Mouse (Mus musculus): ENCODE data around the gene Tnni3. TPM values are rescaled to one million over a fixed set of nuclear protein-coding genes. Genes with fewer than 3 reads are reported as not detected.
"Not testable (repeated sequence)": the region's sequence is repeated elsewhere in the genome, so short reads cannot be mapped to it uniquely, and the experiment has no call there.

The Tnni3 gene
- 2.1 and 3.5 TPM in 2 replicates for polyA plus RNA-seq (2014; fragmentation: Nextera tagmentation; extraction: Ambion mirVana)

- H3K4me1 ChIP-seq (ENCODE audit: control insufficient read depth, insufficient read depth, low read length); H3K27ac ChIP-seq (ENCODE audit: low read depth, low read length); H3K36me3 ChIP-seq (ENCODE audit: control insufficient read depth, insufficient read depth, low read length); H3K4me2 ChIP-seq (ENCODE audit: low read depth); H3K9me3 ChIP-seq (ENCODE audit: control insufficient read depth, low read length); H3K4me3 ChIP-seq (ENCODE audit: low read depth, low read length); H3K27me3 ChIP-seq (ENCODE audit: control insufficient read depth, insufficient read depth, low read length); H3K9ac ChIP-seq (ENCODE audit: low read length): not testable (repeated sequence)
- WGBS, result 69% methylated on average over 15 of the region's 15 CpGs
- ATAC-seq (ENCODE audit: insufficient read depth, low FRiP score, low TSS enrichment), result 0 out of 2 replicates have a peak, but pooled peaks have one; percentile 17
- DNase-seq (ENCODE audit: low spot score), result peak; percentile 76
Observed at GRCm38 (mm10) chr7:4524212-4524922, at the start of gene Tnni3. TSS of gene Tnni3 (minus strand) at chr7:4524229.

- not testable (repeated sequence) for H3K4me2 ChIP-seq (ENCODE audit: low read depth); H3K4me1 ChIP-seq (ENCODE audit: control insufficient read depth, insufficient read depth, low read length); DNase-seq (ENCODE audit: low spot score); H3K27me3 ChIP-seq (ENCODE audit: control insufficient read depth, insufficient read depth, low read length); H3K4me3 ChIP-seq (ENCODE audit: low read depth, low read length); H3K9ac ChIP-seq (ENCODE audit: low read length); H3K27ac ChIP-seq (ENCODE audit: low read depth, low read length); H3K36me3 ChIP-seq (ENCODE audit: control insufficient read depth, insufficient read depth, low read length); ATAC-seq (ENCODE audit: insufficient read depth, low FRiP score, low TSS enrichment); H3K9me3 ChIP-seq (ENCODE audit: control insufficient read depth, low read length)
- 61% methylated on average over 2 of the region's 2 CpGs for WGBS
Observed at GRCm38 (mm10) chr7:4572361-4572760, 48.3 kb upstream of the Tnni3 start.

- no peak for DNase-seq (ENCODE audit: low spot score)
- no peak overlapping the region for H3K27ac ChIP-seq (ENCODE audit: low read depth, low read length)
- H3K4me3 ChIP-seq (ENCODE audit: low read depth, low read length), result no peak overlapping the region
- no peaks in the 10 kb centered on the region for H3K4me1 ChIP-seq (ENCODE audit: control insufficient read depth, insufficient read depth, low read length)
- no peak overlapping the region for H3K9ac ChIP-seq (ENCODE audit: low read length)
- no peaks in the 10 kb centered on the region for H3K27me3 ChIP-seq (ENCODE audit: control insufficient read depth, insufficient read depth, low read length)
- no peak for ATAC-seq (ENCODE audit: insufficient read depth, low FRiP score, low TSS enrichment)
- WGBS, result 89% methylated on average over 3 of the region's 3 CpGs
- no peaks in the 10 kb centered on the region for H3K36me3 ChIP-seq (ENCODE audit: control insufficient read depth, insufficient read depth, low read length)
- H3K4me2 ChIP-seq (ENCODE audit: low read depth), result no peak overlapping the region
- H3K9me3 ChIP-seq (ENCODE audit: control insufficient read depth, low read length), result no peaks in the 10 kb centered on the region
Observed at GRCm38 (mm10) chr7:4562660-4563059, 38.6 kb upstream of the Tnni3 start.

- Histone ChIP-seq H3K9me3 (ENCODE audit: control insufficient read depth, low read length) (no peaks in the 10 kb centered on the region), H3K9ac (ENCODE audit: low read length) (no peak overlapping the region), H3K4me3 (ENCODE audit: low read depth, low read length) (no peak overlapping the region), H3K27ac (ENCODE audit: low read depth, low read length) (no peak overlapping the region), H3K4me2 (ENCODE audit: low read depth) (no peak overlapping the region), H3K4me1 (ENCODE audit: control insufficient read depth, insufficient read depth, low read length) (no peaks in the 10 kb centered on the region), H3K36me3 (ENCODE audit: control insufficient read depth, insufficient read depth, low read length) (no peaks in the 10 kb centered on the region), H3K27me3 (ENCODE audit: control insufficient read depth, insufficient read depth, low read length) (no peaks in the 10 kb centered on the region)
- 70% methylated on average over 6 of the region's 6 CpGs for WGBS
- no peak for DNase-seq (ENCODE audit: low spot score)
- peak; percentile 9; the same call in 1 of the 2 replicates for ATAC-seq (ENCODE audit: insufficient read depth, low FRiP score, low TSS enrichment)
Observed at GRCm38 (mm10) chr7:4557167-4557560, 33.1 kb upstream of the Tnni3 start.

- 25% methylated on average over 15 of the region's 15 CpGs for WGBS
- Histone ChIP-seq H3K9me3 (ENCODE audit: control insufficient read depth, low read length) (no peaks in the 10 kb centered on the region), H3K27ac (ENCODE audit: low read depth, low read length) (no peak overlapping the region), H3K36me3 (ENCODE audit: control insufficient read depth, insufficient read depth, low read length) (no peaks in the 10 kb centered on the region), H3K4me1 (ENCODE audit: control insufficient read depth, insufficient read depth, low read length) (no peaks in the 10 kb centered on the region), H3K4me2 (ENCODE audit: low read depth) (no peak overlapping the region), H3K9ac (ENCODE audit: low read length) (no peak overlapping the region), H3K4me3 (ENCODE audit: low read depth, low read length) (no peak overlapping the region), H3K27me3 (ENCODE audit: control insufficient read depth, insufficient read depth, low read length) (no peaks in the 10 kb centered on the region)
- peak; percentile 85 for DNase-seq (ENCODE audit: low spot score)
- peak; percentile 82 for ATAC-seq (ENCODE audit: insufficient read depth, low FRiP score, low TSS enrichment)
Observed at GRCm38 (mm10) chr7:4556256-4557166, 32.5 kb upstream of the Tnni3 start.

GRCm38 (mm10) chr7:4547221-4547641, 23.2 kb upstream of the Tnni3 start, which contains the start of gene Syt5:
TSS of gene Syt5 (minus strand) at chr7:4547541.
- peak within 1 kb of the TSS; percentile 44 for H3K4me2 ChIP-seq (ENCODE audit: low read depth)
- H3K27ac ChIP-seq (ENCODE audit: low read depth, low read length), result peak within 1 kb of the TSS; percentile 56; the same call in 1 of the 2 replicates
- ATAC-seq (ENCODE audit: insufficient read depth, low FRiP score, low TSS enrichment), result peak; percentile 43
- peak; percentile 60 for DNase-seq (ENCODE audit: low spot score)
- H3K9me3 ChIP-seq (ENCODE audit: control insufficient read depth, low read length), result no peaks in the 10 kb centered on the region
- H3K27me3 ChIP-seq (ENCODE audit: control insufficient read depth, insufficient read depth, low read length), result no peaks in the 10 kb centered on the region
- H3K4me3 ChIP-seq (ENCODE audit: low read depth, low read length), result peak within 1 kb of the TSS; percentile 27
- no peaks in the 10 kb centered on the region for H3K36me3 ChIP-seq (ENCODE audit: control insufficient read depth, insufficient read depth, low read length)
- H3K9ac ChIP-seq (ENCODE audit: low read length), result peak within 1 kb of the TSS; percentile 50
- WGBS, result 5% methylated on average over 33 of the region's 33 CpGs
- H3K4me1 ChIP-seq (ENCODE audit: control insufficient read depth, insufficient read depth, low read length), result 0 out of 2 replicates have a peak, but pooled peaks cover 8% of the 10 kb centered on the region

GRCm38 (mm10) chr7:4546591-4547131, 22.6 kb upstream of the Tnni3 start:
- Histone ChIP-seq H3K4me2 (ENCODE audit: low read depth) (peak overlapping the region; percentile 44), H3K27me3 (ENCODE audit: control insufficient read depth, insufficient read depth, low read length) (no peaks in the 10 kb centered on the region), H3K4me3 (ENCODE audit: low read depth, low read length) (peak overlapping the region; percentile 27), H3K9me3 (ENCODE audit: control insufficient read depth, low read length) (no peaks in the 10 kb centered on the region), H3K4me1 (ENCODE audit: control insufficient read depth, insufficient read depth, low read length) (0 out of 2 replicates have a peak, but pooled peaks cover 8% of the 10 kb centered on the region), H3K9ac (ENCODE audit: low read length) (peak overlapping the region; percentile 50), H3K27ac (ENCODE audit: low read depth, low read length) (peak overlapping the region; percentile 56; the same call in 1 of the 2 replicates), H3K36me3 (ENCODE audit: control insufficient read depth, insufficient read depth, low read length) (no peaks in the 10 kb centered on the region)
- WGBS, result 4% methylated on average over 26 of the region's 26 CpGs
- ATAC-seq (ENCODE audit: insufficient read depth, low FRiP score, low TSS enrichment) (peak; percentile 95), DNase-seq (ENCODE audit: low spot score) (peak; percentile 91)

GRCm38 (mm10) chr7:4546050-4546449, 22.0 kb upstream of the Tnni3 start:
- H3K27ac ChIP-seq (ENCODE audit: low read depth, low read length), result no peak overlapping the region
- H3K36me3 ChIP-seq (ENCODE audit: control insufficient read depth, insufficient read depth, low read length), result no peaks in the 10 kb centered on the region
- no peak overlapping the region; the same call in 1 of the 2 replicates for H3K9ac ChIP-seq (ENCODE audit: low read length)
- ATAC-seq (ENCODE audit: insufficient read depth, low FRiP score, low TSS enrichment) (peak; percentile 38; the same call in 1 of the 2 replicates), DNase-seq (ENCODE audit: low spot score) (no peak)
- H3K9me3 ChIP-seq (ENCODE audit: control insufficient read depth, low read length), result no peaks in the 10 kb centered on the region
- peak overlapping the region; percentile 44 for H3K4me2 ChIP-seq (ENCODE audit: low read depth)
- WGBS, result 75% methylated on average over 15 of the region's 15 CpGs
- no peaks in the 10 kb centered on the region for H3K27me3 ChIP-seq (ENCODE audit: control insufficient read depth, insufficient read depth, low read length)
- peak overlapping the region; percentile 27; the same call in 1 of the 2 replicates for H3K4me3 ChIP-seq (ENCODE audit: low read depth, low read length)
- H3K4me1 ChIP-seq (ENCODE audit: control insufficient read depth, insufficient read depth, low read length), result 0 out of 2 replicates have a peak, but pooled peaks cover 8% of the 10 kb centered on the region

Data from neural tube, embryonic 11.5 days (tissue).